Mouse (Mus musculus) NIH3T3 (cell line): ENCODE measurements at regions not wholly inside any gene's neighbourhood (a gene's known extent, or its start where the extent isn't known, plus 50 kb on each side); places are given as distances from the start of the nearest gene placed in this dataset.

Experiments
- DNase-seq: peaks from one replicate; pipeline ENCODE4 v3.0.0-alpha.2; 2012; ENCODE audit warnings: low read depth

DNA sequence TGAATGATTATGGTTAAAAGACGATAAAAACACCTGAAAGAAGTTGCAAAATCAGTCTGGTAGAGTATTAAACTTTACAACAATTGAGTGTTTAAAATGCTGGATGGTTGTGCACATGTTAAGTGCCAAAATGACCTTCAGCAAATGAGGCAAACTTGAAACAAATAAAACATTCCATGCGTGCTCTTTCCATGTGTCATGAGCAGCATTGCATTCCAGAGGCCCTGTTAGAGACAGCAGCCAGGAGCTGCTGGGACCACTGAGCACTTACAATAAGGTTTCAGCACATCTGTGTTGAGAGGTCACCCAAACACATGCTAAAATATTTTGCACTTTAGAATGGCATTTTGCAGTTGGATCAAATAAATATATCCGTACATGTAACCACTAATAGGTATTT, 467.6 kb upstream of the Cenpq start:
- DNase-seq, result peak; percentile 48
